Mouse (Mus musculus) thymus, adult 2 months (tissue): ENCODE data around the gene Cyp4f18. TPM values are rescaled to one million over a fixed set of nuclear protein-coding genes. Genes with fewer than 3 reads are reported as not detected.
A peak's percentile ranks its signal among the peaks of the same experiment; 100 is the strongest.

ENCODE experiments used
- DNase-seq: peaks from one replicate; pipeline ENCODE4 v3.0.0; 2021
- H3K27ac ChIP-seq: fragments of 200-500 bp; 2 replicates; pipeline ENCODE4 v1.5.1; 2012; ENCODE audit warnings: low read length, control low read depth; ENCODE audit not compliant: control insufficient read depth, insufficient read depth
- H3K27me3 ChIP-seq: fragments of 200-500 bp; 2 replicates; pipeline ENCODE4 v1.6.1; 2012; ENCODE audit warnings: mild to moderate bottlenecking, low read length, moderate library complexity, mixed read lengths; ENCODE audit not compliant: control insufficient read depth, insufficient read depth
- H3K36me3 ChIP-seq: fragments of 200-500 bp; 2 replicates; pipeline ENCODE4 v1.6.1; 2012; ENCODE audit warnings: mild to moderate bottlenecking, low read length, moderate library complexity; ENCODE audit not compliant: control insufficient read depth, insufficient read depth
- H3K4me1 ChIP-seq: fragments of 200-500 bp; replicated peaks from 2 replicates; pipeline ENCODE4 v1.6.1; 2012; ENCODE audit warnings: low read length; ENCODE audit not compliant: control insufficient read depth, insufficient read depth
- H3K4me3 ChIP-seq: fragments of 200-500 bp; 2 replicates; pipeline ENCODE4 v1.5.1; 2012; ENCODE audit warnings: mild to moderate bottlenecking, low read length, control low read depth, moderate library complexity; ENCODE audit not compliant: control insufficient read depth, insufficient read depth
- CTCF ChIP-seq: fragments of 200-500 bp; IDR thresholded peaks from 2 replicates; pipeline ENCODE4 v1.5.1; 2012; ENCODE audit warnings: mild to moderate bottlenecking, control low read depth, low read length, moderate library complexity, borderline replicate concordance; ENCODE audit not compliant: control insufficient read depth, poor library complexity, insufficient read depth; ENCODE audit errors: extremely low read depth
- POLR2A ChIP-seq: fragments of 200-500 bp; IDR thresholded peaks from 2 replicates; pipeline ENCODE4 v1.6.1; 2012; ENCODE audit warnings: mild to moderate bottlenecking, low read length, control low read depth, moderate library complexity; ENCODE audit not compliant: control insufficient read depth, poor library complexity, insufficient read depth; ENCODE audit errors: extremely low read depth
- WGBS: fragments of 180-500 bp; shearing (Covaris S2); methylation state at CpG from one replicate; pipeline ENCODE4 v1.1.7; 2018; 5-methylcytosine and 5-hydroxymethylcytosine counted together
- polyA plus RNA-seq: library from polyadenylated mRNA; depleted of rRNA; stranded (reverse); fragments of >200 nt; gene quantifications from 2 replicates; pipeline ENCODE4 v1.2.3, GENCODE M21; 2012

The Cyp4f18 gene
- polyA plus RNA-seq, 1 experiment: 13.9 TPM

- 65% methylated on average over 3 of the region's 3 CpGs for WGBS
Observed at GRCm38 (mm10) chr8:72000223-72000622, 9.2 kb downstream of the Cyp4f18 start.

GRCm38 (mm10) chr8:71999434-71999833 is 10.0 kb downstream of the Cyp4f18 start:
- H3K4me3 ChIP-seq: no peak overlapping the region
- H3K27me3 ChIP-seq: no peaks in the 10 kb centered on the region
- no peak overlapping the region for H3K27ac ChIP-seq
- no peak for TF ChIP-seq POLR2A
- TF ChIP-seq CTCF: no peak
- H3K4me1 ChIP-seq: no peaks in the 10 kb centered on the region
- WGBS: 85% methylated on average over 1 of the region's 1 CpGs
- DNase-seq: no peak
- no peaks in the 10 kb centered on the region for H3K36me3 ChIP-seq

More at GRCm38 (mm10) chr8:72000223-72000622, 9.2 kb downstream of the Cyp4f18 start:
- H3K36me3 ChIP-seq: no peaks in the 10 kb centered on the region
- no peak overlapping the region for H3K4me3 ChIP-seq
- DNase-seq: no peak
- no peaks in the 10 kb centered on the region for H3K4me1 ChIP-seq
- H3K27ac ChIP-seq: no peak overlapping the region
- TF ChIP-seq POLR2A: no peak
- no peak for TF ChIP-seq CTCF
- no peaks in the 10 kb centered on the region for H3K27me3 ChIP-seq

GRCm38 (mm10) chr8:71988867-71989599 is 20.4 kb downstream of the Cyp4f18 start:
- Histone ChIP-seq H3K4me1 (0 out of 2 replicates have a peak, but pooled peaks cover 5% of the 10 kb centered on the region), H3K4me3 (peak overlapping the region; percentile 47), H3K27me3 (no peaks in the 10 kb centered on the region), H3K27ac (no peak overlapping the region), H3K36me3 (no peaks in the 10 kb centered on the region)
- WGBS: 83% methylated on average over 13 of the region's 13 CpGs
- no peak for DNase-seq
- TF ChIP-seq CTCF: no peak
- no peak for TF ChIP-seq POLR2A

GRCm38 (mm10) chr8:71988110-71988866 is 21.1 kb downstream of the Cyp4f18 start:
- DNase-seq: peak; percentile 57
- WGBS: 24% methylated on average over 24 of the region's 24 CpGs
- Histone ChIP-seq H3K4me1 (0 out of 2 replicates have a peak, but pooled peaks cover 5% of the 10 kb centered on the region), H3K4me3 (peak overlapping the region; percentile 47), H3K27me3 (no peaks in the 10 kb centered on the region), H3K36me3 (no peaks in the 10 kb centered on the region), H3K27ac (no peak overlapping the region)
- peak; percentile 48; the same call in 1 of the 2 replicates for TF ChIP-seq POLR2A
- 0 out of 2 replicates have a peak, but pooled peaks have one; percentile 29 for TF ChIP-seq CTCF

- H3K36me3 ChIP-seq: no peaks in the 10 kb centered on the region
- TF ChIP-seq CTCF (no peak), POLR2A (no peak)
- H3K27ac ChIP-seq: no peak overlapping the region
- DNase-seq: no peak
- H3K4me3 ChIP-seq: no peak overlapping the region
- 86% methylated on average over 4 of the region's 4 CpGs for WGBS
- H3K27me3 ChIP-seq: no peaks in the 10 kb centered on the region
- peaks cover 5% of the 10 kb centered on the region; the same call in 1 of the 2 replicates for H3K4me1 ChIP-seq
Observed at GRCm38 (mm10) chr8:71984601-71985000, 24.8 kb downstream of the Cyp4f18 start.

- Histone ChIP-seq H3K4me1 (no peaks in the 10 kb centered on the region; the same call in 1 of the 2 replicates), H3K27ac (no peak overlapping the region), H3K27me3 (no peaks in the 10 kb centered on the region), H3K4me3 (no peak overlapping the region), H3K36me3 (no peaks in the 10 kb centered on the region)
- whole genome bisulfite sequencing: 77% methylated on average over 4 of the region's 4 CpGs
- TF ChIP-seq POLR2A: no peak
- no peak for DNase-seq
Observed at GRCm38 (mm10) chr8:71981456-71981855, 28.0 kb downstream of the Cyp4f18 start.
